Mouse (Mus musculus): Measurements from ENCODE around the gene Plxnd1. TPM values are rescaled to one million over a fixed set of nuclear protein-coding genes. Genes with fewer than 3 reads are reported as not detected.

The Plxnd1 gene
- polyA plus RNA-seq, 1 experiment from 2014 or later = 9.7 TPM

DNA sequence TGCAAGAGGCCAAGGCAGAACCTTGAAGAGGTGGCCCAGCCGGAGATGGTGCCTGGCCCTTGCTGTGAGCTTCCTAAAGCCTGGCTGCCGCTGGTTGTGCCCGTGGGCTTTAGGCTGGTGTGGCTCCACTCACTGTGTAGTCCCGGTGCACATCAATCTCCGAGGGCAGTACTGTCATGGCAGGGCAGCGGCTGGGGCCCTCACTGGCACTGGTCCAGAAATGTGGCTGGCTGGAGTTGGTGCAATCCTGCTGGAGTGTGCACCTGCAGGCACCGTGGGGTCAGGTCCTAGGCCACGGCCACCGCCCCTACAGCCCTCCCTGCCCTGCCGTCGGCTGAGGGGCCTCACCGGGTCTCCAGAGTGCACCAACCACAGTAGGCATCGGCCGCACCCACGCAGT is 17.0 kb downstream of the Plxnd1 start:
- WGBS (ENCODE audit: insufficient replicate concordance) = 72% methylated on average over 15 of the region's 15 CpGs
- H3K4me3 ChIP-seq (ENCODE audit: low read depth, low read length) = no peak overlapping the region
- no peaks in the 10 kb centered on the region for H3K27me3 ChIP-seq (ENCODE audit: control insufficient read depth, insufficient read depth, low read depth, low read length)
- H3K36me3 ChIP-seq (ENCODE audit: control insufficient read depth, insufficient read depth) = no peaks in the 10 kb centered on the region
- no peaks in the 10 kb centered on the region; the same call in 1 of the 2 replicates for H3K4me1 ChIP-seq (ENCODE audit: control insufficient read depth, low read depth, low read length)
- ATAC-seq (ENCODE audit: low read depth) = no peak
- H3K9ac ChIP-seq (ENCODE audit: low read depth, low read length) = no peak overlapping the region
- no peak overlapping the region for H3K4me2 ChIP-seq (ENCODE audit: low read depth, low read length)
- no peak overlapping the region for H3K27ac ChIP-seq (ENCODE audit: low read length)
- no peaks in the 10 kb centered on the region for H3K9me3 ChIP-seq (replicated peaks; ENCODE audit: control insufficient read depth, low read length)

DNA sequence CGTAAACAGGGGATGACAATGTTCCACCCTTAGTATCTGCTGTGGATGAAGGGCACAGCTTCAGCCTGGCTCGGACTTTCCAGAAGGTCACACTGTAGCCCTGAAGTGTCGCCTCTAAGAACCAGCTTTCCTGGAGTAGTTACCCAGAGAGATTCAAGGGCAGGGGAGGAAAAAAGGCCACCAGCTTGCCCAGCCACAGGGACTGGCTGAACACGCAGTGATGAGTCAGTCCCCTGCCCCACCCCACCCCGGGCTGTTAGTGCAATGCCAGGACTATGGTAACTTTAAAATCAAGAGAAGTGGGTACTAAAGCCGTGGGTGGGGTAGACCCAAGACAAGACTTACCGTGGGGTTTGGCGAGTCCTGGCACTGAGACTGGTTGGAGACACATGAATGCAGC is 19.2 kb downstream of the Plxnd1 start:
- Histone ChIP-seq H3K27me3 (ENCODE audit: control insufficient read depth, insufficient read depth, low read depth, low read length) (no peaks in the 10 kb centered on the region), H3K4me3 (ENCODE audit: low read depth, low read length) (no peak overlapping the region), H3K9ac (ENCODE audit: low read depth, low read length) (no peak overlapping the region), H3K4me1 (ENCODE audit: control insufficient read depth, low read depth, low read length) (no peaks in the 10 kb centered on the region; the same call in 1 of the 2 replicates), H3K4me2 (ENCODE audit: low read depth, low read length) (no peak overlapping the region), H3K9me3 (replicated peaks; ENCODE audit: control insufficient read depth, low read length) (no peaks in the 10 kb centered on the region), H3K36me3 (ENCODE audit: control insufficient read depth, insufficient read depth) (no peaks in the 10 kb centered on the region), H3K27ac (ENCODE audit: low read length) (no peak overlapping the region)
- ATAC-seq (ENCODE audit: low read depth) = no peak
- 62% methylated on average over 8 of the region's 8 CpGs for WGBS (ENCODE audit: insufficient replicate concordance)

GRCm38 (mm10) chr6:115973881-115974662 is 20.7 kb downstream of the Plxnd1 start:
- H3K36me3 ChIP-seq (ENCODE audit: control insufficient read depth, insufficient read depth) = no peaks in the 10 kb centered on the region
- no peak for ATAC-seq (ENCODE audit: low read depth)
- H3K4me1 ChIP-seq (ENCODE audit: control insufficient read depth, low read depth, low read length) = no peaks in the 10 kb centered on the region; the same call in 1 of the 2 replicates
- H3K4me3 ChIP-seq (ENCODE audit: low read depth, low read length) = no peak overlapping the region
- no peak overlapping the region for H3K27ac ChIP-seq (ENCODE audit: low read length)
- 70% methylated on average over 16 of the region's 16 CpGs for WGBS (ENCODE audit: insufficient replicate concordance)
- no peaks in the 10 kb centered on the region for H3K9me3 ChIP-seq (replicated peaks; ENCODE audit: control insufficient read depth, low read length)
- no peak overlapping the region for H3K4me2 ChIP-seq (ENCODE audit: low read depth, low read length)
- H3K27me3 ChIP-seq (ENCODE audit: control insufficient read depth, insufficient read depth, low read depth, low read length) = no peaks in the 10 kb centered on the region
- no peak overlapping the region for H3K9ac ChIP-seq (ENCODE audit: low read depth, low read length)

GRCm38 (mm10) chr6:115973139-115973875 is 21.5 kb downstream of the Plxnd1 start:
- WGBS (ENCODE audit: insufficient replicate concordance) = 65% methylated on average over 15 of the region's 15 CpGs
- no peaks in the 10 kb centered on the region for H3K36me3 ChIP-seq (ENCODE audit: control insufficient read depth, insufficient read depth)
- H3K9ac ChIP-seq (ENCODE audit: low read depth, low read length) = no peak overlapping the region
- H3K4me1 ChIP-seq (ENCODE audit: control insufficient read depth, low read depth, low read length) = no peaks in the 10 kb centered on the region; the same call in none of the 2 replicates
- H3K4me2 ChIP-seq (ENCODE audit: low read depth, low read length) = no peak overlapping the region
- ATAC-seq (ENCODE audit: low read depth) = no peak
- no peaks in the 10 kb centered on the region for H3K27me3 ChIP-seq (ENCODE audit: control insufficient read depth, insufficient read depth, low read depth, low read length)
- H3K9me3 ChIP-seq (replicated peaks; ENCODE audit: control insufficient read depth, low read length) = no peaks in the 10 kb centered on the region
- H3K27ac ChIP-seq (ENCODE audit: low read length) = no peak overlapping the region
- no peak overlapping the region for H3K4me3 ChIP-seq (ENCODE audit: low read depth, low read length)

- no peak overlapping the region for H3K27ac ChIP-seq (ENCODE audit: low read length)
- no peaks in the 10 kb centered on the region for H3K36me3 ChIP-seq (ENCODE audit: control insufficient read depth, insufficient read depth)
- H3K4me3 ChIP-seq (ENCODE audit: low read depth, low read length) = no peak overlapping the region
- H3K9ac ChIP-seq (ENCODE audit: low read depth, low read length) = no peak overlapping the region
- no peaks in the 10 kb centered on the region for H3K27me3 ChIP-seq (ENCODE audit: control insufficient read depth, insufficient read depth, low read depth, low read length)
- ATAC-seq (ENCODE audit: low read depth) = no peak
- WGBS (ENCODE audit: insufficient replicate concordance) = 55% methylated on average over 7 of the region's 7 CpGs
- H3K9me3 ChIP-seq (replicated peaks; ENCODE audit: control insufficient read depth, low read length) = no peaks in the 10 kb centered on the region
- no peak overlapping the region for H3K4me2 ChIP-seq (ENCODE audit: low read depth, low read length)
- H3K4me1 ChIP-seq (ENCODE audit: control insufficient read depth, low read depth, low read length) = no peaks in the 10 kb centered on the region; the same call in none of the 2 replicates
Measured at GRCm38 (mm10) chr6:115972083-115972764, 22.6 kb downstream of the Plxnd1 start.

DNA sequence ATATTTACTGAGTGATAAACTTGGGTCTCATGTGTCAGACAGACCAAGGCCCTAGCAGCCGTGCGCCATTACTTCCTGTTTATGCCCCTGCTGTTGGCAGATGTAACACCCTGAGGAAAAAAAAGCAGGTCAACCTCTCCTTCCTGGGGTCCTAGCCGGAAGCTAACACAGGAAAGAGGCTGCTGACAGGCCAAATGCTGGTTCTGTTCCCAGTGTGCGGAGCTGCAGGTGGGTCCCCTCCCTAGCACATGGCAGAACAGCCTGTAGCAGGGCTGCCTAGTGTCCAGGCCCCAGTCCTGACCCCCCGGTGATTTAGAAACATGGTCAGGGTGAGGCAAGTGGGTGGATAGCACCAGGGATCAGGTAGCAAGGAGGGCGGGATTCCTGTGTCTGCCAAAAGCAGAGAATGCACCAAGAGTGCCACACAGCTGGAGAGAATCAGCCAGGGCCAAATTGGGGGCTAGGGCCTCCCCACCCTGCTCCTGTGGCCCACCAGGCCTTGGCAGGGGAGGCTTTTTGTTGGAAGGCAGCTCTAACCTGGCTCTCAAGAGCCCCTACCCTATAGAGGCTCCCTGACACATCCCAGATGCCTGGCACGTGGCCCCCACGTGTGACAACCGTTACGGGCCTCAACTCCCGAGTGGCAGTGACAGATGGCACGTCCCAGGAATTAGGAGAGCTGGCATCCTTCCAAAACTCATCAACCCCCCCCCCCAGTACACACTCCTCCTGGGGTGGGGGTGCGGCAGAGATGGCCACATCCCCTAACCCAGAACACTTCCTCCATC is 23.3 kb downstream of the Plxnd1 start:
- Histone ChIP-seq H3K4me3 (ENCODE audit: low read depth, low read length) (no peak overlapping the region), H3K27me3 (ENCODE audit: control insufficient read depth, insufficient read depth, low read depth, low read length) (no peaks in the 10 kb centered on the region), H3K4me1 (ENCODE audit: control insufficient read depth, low read depth, low read length) (no peaks in the 10 kb centered on the region; the same call in none of the 2 replicates), H3K9ac (ENCODE audit: low read depth, low read length) (no peak overlapping the region), H3K27ac (ENCODE audit: low read length) (no peak overlapping the region), H3K4me2 (ENCODE audit: low read depth, low read length) (no peak overlapping the region), H3K36me3 (ENCODE audit: control insufficient read depth, insufficient read depth) (no peaks in the 10 kb centered on the region), H3K9me3 (replicated peaks; ENCODE audit: control insufficient read depth, low read length) (no peaks in the 10 kb centered on the region)
- WGBS (ENCODE audit: insufficient replicate concordance) = 55% methylated on average over 13 of the region's 13 CpGs
- ATAC-seq (ENCODE audit: low read depth) = no peak

DNA sequence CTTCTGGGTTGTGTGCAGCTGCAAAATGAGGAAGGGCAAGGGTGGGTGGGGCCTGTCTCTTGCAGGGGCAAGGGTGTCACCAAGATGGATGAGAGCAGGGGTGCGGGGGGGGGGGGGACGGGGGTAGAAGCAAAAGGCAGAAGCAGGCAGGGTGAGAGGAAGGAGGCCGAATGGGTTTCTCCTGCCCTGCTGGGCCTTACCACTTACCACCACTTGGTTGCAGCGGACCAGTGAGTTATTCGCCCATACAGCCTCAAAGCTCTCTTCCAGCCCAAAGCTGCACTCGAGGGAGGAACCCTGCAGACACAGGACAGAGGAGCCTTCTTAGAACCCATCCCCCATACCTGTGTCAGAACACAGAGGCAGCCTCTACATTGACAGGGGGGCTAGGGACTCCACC is 24.9 kb downstream of the Plxnd1 start:
- no peak overlapping the region for H3K4me3 ChIP-seq (ENCODE audit: low read depth, low read length)
- H3K9ac ChIP-seq (ENCODE audit: low read depth, low read length) = no peak overlapping the region
- ATAC-seq (ENCODE audit: low read depth) = no peak
- H3K4me2 ChIP-seq (ENCODE audit: low read depth, low read length) = no peak overlapping the region
- 45% methylated on average over 4 of the region's 6 CpGs for WGBS (ENCODE audit: insufficient replicate concordance)
- no peaks in the 10 kb centered on the region; the same call in none of the 2 replicates for H3K4me1 ChIP-seq (ENCODE audit: control insufficient read depth, low read depth, low read length)
- H3K9me3 ChIP-seq (replicated peaks; ENCODE audit: control insufficient read depth, low read length) = no peaks in the 10 kb centered on the region
- no peaks in the 10 kb centered on the region for H3K27me3 ChIP-seq (ENCODE audit: control insufficient read depth, insufficient read depth, low read depth, low read length)
- H3K36me3 ChIP-seq (ENCODE audit: control insufficient read depth, insufficient read depth) = no peaks in the 10 kb centered on the region
- no peak overlapping the region for H3K27ac ChIP-seq (ENCODE audit: low read length)

DNA sequence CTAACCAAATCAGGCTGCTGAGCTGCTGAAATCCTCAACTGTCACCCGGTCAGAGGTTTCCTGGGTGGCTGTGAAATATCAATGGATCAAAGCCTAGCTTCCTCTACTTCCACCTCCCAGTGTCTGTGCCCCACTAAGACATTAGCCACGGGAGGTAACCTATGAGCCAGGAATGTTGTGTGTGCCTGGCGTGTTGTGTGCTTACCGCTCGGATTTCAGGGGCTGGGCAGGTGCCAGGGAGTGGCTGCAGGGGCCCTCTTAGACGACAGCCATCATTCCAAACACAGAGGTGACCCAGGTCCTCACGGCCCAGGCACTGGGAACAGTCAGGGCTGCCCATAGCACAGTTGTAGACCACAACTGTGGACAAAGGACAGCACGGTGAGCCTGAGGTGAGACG is 25.7 kb downstream of the Plxnd1 start:
- no peaks in the 10 kb centered on the region for H3K9me3 ChIP-seq (replicated peaks; ENCODE audit: control insufficient read depth, low read length)
- H3K9ac ChIP-seq (ENCODE audit: low read depth, low read length) = no peak overlapping the region
- no peaks in the 10 kb centered on the region for H3K36me3 ChIP-seq (ENCODE audit: control insufficient read depth, insufficient read depth)
- H3K27ac ChIP-seq (ENCODE audit: low read length) = no peak overlapping the region
- H3K4me2 ChIP-seq (ENCODE audit: low read depth, low read length) = no peak overlapping the region
- no peaks in the 10 kb centered on the region; the same call in none of the 2 replicates for H3K4me1 ChIP-seq (ENCODE audit: control insufficient read depth, low read depth, low read length)
- ATAC-seq (ENCODE audit: low read depth) = no peak
- no peak overlapping the region for H3K4me3 ChIP-seq (ENCODE audit: low read depth, low read length)
- no peaks in the 10 kb centered on the region for H3K27me3 ChIP-seq (ENCODE audit: control insufficient read depth, insufficient read depth, low read depth, low read length)
- 60% methylated on average over 9 of the region's 9 CpGs for WGBS (ENCODE audit: insufficient replicate concordance)

Measured in liver, embryonic 16.5 days (tissue).